Mouse (Mus musculus): Measurements from ENCODE around the gene Pdzd7.
A peak's percentile ranks its signal among the peaks of the same experiment; 100 is the strongest.

Gene Pdzd7

GRCm38 (mm10) chr19:45012636-45013035, 32.9 kb downstream of the Pdzd7 start:
- DNase-seq (ENCODE audit: low read depth, low spot score): no peak

- no peak for DNase-seq (ENCODE audit: low read depth, low spot score)
These were observed 33.3 kb downstream of the Pdzd7 start for GRCm38 (mm10) chr19:45012219-45012618.

GRCm38 (mm10) chr19:45010646-45011045, 34.9 kb downstream of the Pdzd7 start:
- no peak for DNase-seq (ENCODE audit: low read depth, low spot score)

GRCm38 (mm10) chr19:45007425-45008191, 37.9 kb downstream of the Pdzd7 start:
- no peak for DNase-seq (ENCODE audit: low read depth, low spot score)

- DNase-seq (ENCODE audit: low read depth, low spot score): no peak
These were observed 38.5 kb downstream of the Pdzd7 start for GRCm38 (mm10) chr19:45007021-45007420.

- DNase-seq (ENCODE audit: low read depth, low spot score): peak; percentile 83
These were observed 39.4 kb downstream of the Pdzd7 start, which contains the start of gene Mrpl43 for GRCm38 (mm10) chr19:45005957-45006712. Gene Mrpl43, minus strand, starts transcription at chr19:45006442.

GRCm38 (mm10) chr19:45005444-45005843, 40.1 kb downstream of the Pdzd7 start, which contains the start of gene Twnk:
Gene Twnk, plus strand, starts transcription at chr19:45005663.
- peak; percentile 67 for DNase-seq (ENCODE audit: low read depth, low spot score)

GRCm38 (mm10) chr19:45003740-45004516, 41.6 kb downstream of the Pdzd7 start:
- no peak for DNase-seq (ENCODE audit: low read depth, low spot score)

GRCm38 (mm10) chr19:45002301-45002700, 43.2 kb downstream of the Pdzd7 start:
- no peak for DNase-seq (ENCODE audit: low read depth, low spot score)

- no peak for DNase-seq (ENCODE audit: low read depth, low spot score)
These were observed 45.9 kb downstream of the Pdzd7 start for GRCm38 (mm10) chr19:44999647-45000046.

- DNase-seq (ENCODE audit: low read depth, low spot score): no peak
These were observed 47.7 kb downstream of the Pdzd7 start for GRCm38 (mm10) chr19:44997786-44998185.

GRCm38 (mm10) chr19:44992712-44993111, 52.8 kb downstream of the Pdzd7 start:
- no peak for DNase-seq (ENCODE audit: low read depth, low spot score)

GRCm38 (mm10) chr19:44992246-44992645, 53.3 kb downstream of the Pdzd7 start:
- no peak for DNase-seq (ENCODE audit: low read depth, low spot score)

GRCm38 (mm10) chr19:44991031-44991430, 54.5 kb downstream of the Pdzd7 start:
- no peak for DNase-seq (ENCODE audit: low read depth, low spot score)

GRCm38 (mm10) chr19:44989567-44990495, 55.7 kb downstream of the Pdzd7 start:
- DNase-seq (ENCODE audit: low read depth, low spot score): no peak

- DNase-seq (ENCODE audit: low read depth, low spot score): no peak
These were observed 56.5 kb downstream of the Pdzd7 start, which contains the start of gene Sema4g for GRCm38 (mm10) chr19:44988831-44989566. Gene Sema4g, plus strand, starts transcription at chr19:44989101.

GRCm38 (mm10) chr19:44988321-44988720, 57.2 kb downstream of the Pdzd7 start:
- no peak for DNase-seq (ENCODE audit: low read depth, low spot score)

- no peak for DNase-seq (ENCODE audit: low read depth, low spot score)
These were observed 57.7 kb downstream of the Pdzd7 start for GRCm38 (mm10) chr19:44987851-44988250.

GRCm38 (mm10) chr19:44987004-44987403, 58.5 kb downstream of the Pdzd7 start:
- DNase-seq (ENCODE audit: low read depth, low spot score): no peak

Measured in c-Kit-negative CD71-positive TER-119-positive erythroid progenitor cells, embryonic 14.5 days (primary cell).